Mouse (Mus musculus) liver, adult (tissue): ENCODE results near the gene Sdccag8.

Experiments
- GATA4 ChIP-seq: IDR thresholded peaks from 2 replicates; pipeline ENCODE4 v1.6.1; 2014; ENCODE audit warnings: mild to moderate bottlenecking, low read length; ENCODE audit not compliant: insufficient replicate concordance

Sdccag8 gene

GRCm38 (mm10) chr1:176981511-176981910 is 167.1 kb downstream of the Sdccag8 start:
- no peak for TF ChIP-seq GATA4

- no peak for TF ChIP-seq GATA4
These were observed 168.2 kb downstream of the Sdccag8 start for GRCm38 (mm10) chr1:176982671-176983070.

GRCm38 (mm10) chr1:176985691-176986090 is 171.2 kb downstream of the Sdccag8 start:
- TF ChIP-seq GATA4 = no peak

GRCm38 (mm10) chr1:176986275-176986674 is 171.8 kb downstream of the Sdccag8 start:
- no peak for TF ChIP-seq GATA4

GRCm38 (mm10) chr1:176986990-176987740 is 172.7 kb downstream of the Sdccag8 start:
- TF ChIP-seq GATA4 = no peak

GRCm38 (mm10) chr1:176991473-176991872 is 177.0 kb downstream of the Sdccag8 start:
- TF ChIP-seq GATA4 = no peak

GRCm38 (mm10) chr1:176992517-176992916 is 178.1 kb downstream of the Sdccag8 start:
- no peak for TF ChIP-seq GATA4

GRCm38 (mm10) chr1:176993141-176994010 is 178.9 kb downstream of the Sdccag8 start:
- TF ChIP-seq GATA4 = no peak

- TF ChIP-seq GATA4 = no peak
These were observed 179.6 kb downstream of the Sdccag8 start for GRCm38 (mm10) chr1:176994087-176994486.

- no peak for TF ChIP-seq GATA4
These were observed 180.4 kb downstream of the Sdccag8 start for GRCm38 (mm10) chr1:176994707-176995418.

GRCm38 (mm10) chr1:176995419-176995775 is 180.9 kb downstream of the Sdccag8 start:
- TF ChIP-seq GATA4 = no peak

- TF ChIP-seq GATA4 = no peak
These were observed 181.7 kb downstream of the Sdccag8 start for GRCm38 (mm10) chr1:176996166-176996565.

GRCm38 (mm10) chr1:176996630-176997201 is 182.3 kb downstream of the Sdccag8 start:
- no peak for TF ChIP-seq GATA4

- TF ChIP-seq GATA4 = no peak
These were observed 182.8 kb downstream of the Sdccag8 start for GRCm38 (mm10) chr1:176997254-176997653.
